Mouse (Mus musculus) embryonic stem cell, embryonic (primary cell): ENCODE data around the gene Csnk1g2.

Experiments used
- CTCF ChIA-PET, 4 experiments: fragments of 300-600 bp in 2 of 4; fragments of 350-600 bp in 2 of 4; sonication (Branson Sonifier 250); formaldehyde crosslinking; loops; one replicate each; lab custom pipeline; 2022; ENCODE audit warnings: inconsistent platforms in 2 of 4; lab: Charles Lee
- POLR2A ChIA-PET, 4 experiments: fragments of 300-600 bp in 2 of 4; fragments of 350-600 bp in 2 of 4; sonication (Branson Sonifier 250); formaldehyde crosslinking; loops; one replicate each; lab custom pipeline; 2022; ENCODE audit warnings: antibody characterized with exemption in 4 of 4, inconsistent platforms in 1 of 4; lab: Charles Lee

The Csnk1g2 gene

DNA sequence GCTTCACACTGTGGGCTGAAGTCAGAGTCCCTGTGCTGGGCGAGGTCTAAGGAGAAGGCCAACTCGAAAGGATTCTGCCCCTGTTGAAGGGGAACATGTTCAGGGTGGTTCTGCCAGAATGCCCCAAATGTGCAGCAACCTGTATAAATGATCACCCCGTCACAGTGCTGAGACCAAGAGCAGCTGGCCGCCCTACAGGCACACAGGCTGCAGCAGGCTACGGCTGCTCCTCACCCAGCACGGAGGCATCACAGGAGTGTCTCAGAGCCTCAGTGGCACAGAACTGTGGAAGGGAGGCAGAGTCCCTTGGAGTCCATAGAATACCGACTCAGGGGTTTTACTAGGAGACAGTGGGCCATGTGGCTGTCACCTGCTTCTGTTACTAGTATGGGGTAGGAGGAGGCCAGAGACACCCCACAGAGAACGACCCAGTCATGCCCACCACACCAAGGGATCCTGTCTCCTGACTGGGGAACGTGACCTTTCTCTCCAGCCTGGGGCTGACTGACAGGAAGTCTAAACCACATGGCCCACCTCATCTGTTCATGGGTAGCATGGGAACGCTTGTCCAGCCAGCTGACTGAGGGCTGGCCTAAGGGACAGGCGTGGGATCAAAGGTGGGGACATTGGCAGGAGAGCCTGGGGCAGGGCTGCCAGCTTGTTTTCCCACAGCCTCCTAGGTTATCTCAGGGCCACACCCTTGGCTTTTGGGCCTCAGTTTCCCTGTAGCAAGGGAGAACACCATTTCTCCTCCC, 49.5 kb downstream of the Csnk1g2 start:
- CTCF ChIA-PET: interaction anchor here in 1 of 4 experiments (1.3 kb wide), 1 partner anchor 94 kb away, joined by 5 read pairs; no protein-coding TSS in a partner anchor

GRCm38 (mm10) chr10:80673690-80674089, 51.1 kb downstream of the Csnk1g2 start:
- POLR2A ChIA-PET: interaction anchor here in 3 of 4 experiments (0.7 to 15.6 kb wide), 31 partner anchors 11 to 372 kb away, joined by 3 to 944 read pairs (median 19); partner anchors contain the start of genes Btbd2 (in 3 of the 3), Abhd17a (in 2 of the 3), Ap3d1 (in 2 of the 3) and Atp8b3 (in 2 of the 3)
- CTCF ChIA-PET: interaction anchor here in 3 of 4 experiments (0.6 to 1.6 kb wide), 6 partner anchors 11 to 187 kb away, joined by 3 to 7 read pairs (median 3); no protein-coding TSS in a partner anchor

More for the DNA sequence above, 49.5 kb downstream of the Csnk1g2 start:
- POLR2A ChIA-PET: interaction anchor here in 3 of 4 experiments (0.6 to 15.6 kb wide), 21 partner anchors 12 to 524 kb away, joined by 3 to 944 read pairs (median 84); partner anchors contain the start of genes Btbd2 (in 3 of the 3), Abhd17a (in 1 of the 3), Adat3 (in 1 of the 3) and Csnk1g2 (in 1 of the 3)

GRCm38 (mm10) chr10:80674161-80674711, 51.6 kb downstream of the Csnk1g2 start:
- CTCF ChIA-PET: interaction anchor here in 3 of 4 experiments (0.7 to 5.1 kb wide), 6 partner anchors 13 to 188 kb away, joined by 3 to 74 read pairs (median 5); partner anchors contain the start of gene Btbd2 (in 1 of the 3)
- POLR2A ChIA-PET: interaction anchor here in 3 of 4 experiments (0.6 to 15.6 kb wide), 58 partner anchors 10 to 372 kb away, joined by 3 to 944 read pairs (median 23); partner anchors contain the start of genes Ap3d1 (in 3 of the 3), Btbd2 (in 3 of the 3), Abhd17a (in 2 of the 3) and Csnk1g2 (in 2 of the 3)

- ChIA-PET CTCF (interaction anchor here (0.6 to 5.1 kb wide), 12 partner anchors 9 to 288 kb away, joined by 3 to 74 read pairs (median 4); partner anchors contain the start of genes Ap3d1 (in 1 of the 4) and Btbd2 (in 1 of the 4)), POLR2A (interaction anchor here (0.5 to 15.6 kb wide), 133 partner anchors 9 to 672 kb away, joined by 3 to 944 read pairs (median 11); partner anchors contain the start of genes Csnk1g2 (in 4 of the 4), Abhd17a (in 3 of the 4), Adat3 (in 3 of the 4) and Btbd2 (in 3 of the 4))
Measured at GRCm38 (mm10) chr10:80674851-80675404, 52.3 kb downstream of the Csnk1g2 start.

DNA sequence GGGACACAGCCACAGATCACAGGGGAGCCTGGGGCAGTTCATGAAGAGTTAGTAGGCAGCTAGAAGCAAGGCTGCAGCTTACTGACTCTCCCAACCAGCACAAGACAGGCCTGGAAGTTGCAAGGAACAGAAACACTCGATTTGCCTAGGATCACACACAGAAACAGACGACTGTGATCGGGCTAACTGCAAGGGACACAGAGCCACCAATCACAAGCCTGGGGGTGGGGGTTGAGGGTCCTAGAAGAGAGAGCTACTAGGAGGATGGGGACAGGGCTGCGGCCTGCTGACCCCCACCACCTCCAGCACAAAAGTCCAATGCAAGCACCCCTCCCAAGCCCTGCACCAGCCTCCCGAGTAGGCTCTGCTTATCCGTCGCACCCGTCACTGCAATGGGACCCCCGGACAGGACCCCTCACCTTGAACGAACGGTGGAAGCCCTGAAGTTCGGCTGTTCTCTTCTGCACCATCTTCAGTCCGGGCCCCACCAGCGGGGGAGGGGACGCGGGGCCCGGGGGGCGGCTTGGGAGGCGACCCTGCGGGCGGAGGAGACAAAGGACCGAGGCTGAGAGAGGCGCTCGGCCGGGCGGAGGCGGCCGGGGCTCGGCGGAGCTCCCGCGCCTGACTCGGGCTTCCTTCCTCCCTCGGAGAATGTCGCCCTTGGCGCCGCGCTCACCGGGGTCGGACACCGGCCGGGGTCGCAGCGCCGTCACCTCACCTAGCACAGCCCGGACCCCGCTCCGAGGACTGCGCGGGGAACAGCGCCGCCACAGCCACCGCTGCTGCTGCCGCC, 53.0 kb downstream of the Csnk1g2 start:
- ChIA-PET POLR2A (interaction anchor here (0.5 to 15.6 kb wide), 299 partner anchors 9 to 1062 kb away, joined by 3 to 944 read pairs (median 6); partner anchors contain the start of genes Csnk1g2 (in 4 of the 4), Izumo4 (in 4 of the 4), Abhd17a (in 3 of the 4) and Adat3 (in 3 of the 4)), CTCF (interaction anchor here (0.5 to 5.1 kb wide), 44 partner anchors 8 to 827 kb away, joined by 3 to 74 read pairs (median 4); partner anchors contain the start of genes Abhd17a (in 1 of the 4), Ap3d1 (in 1 of the 4), Atp8b3 (in 1 of the 4) and Btbd2 (in 1 of the 4))

DNA sequence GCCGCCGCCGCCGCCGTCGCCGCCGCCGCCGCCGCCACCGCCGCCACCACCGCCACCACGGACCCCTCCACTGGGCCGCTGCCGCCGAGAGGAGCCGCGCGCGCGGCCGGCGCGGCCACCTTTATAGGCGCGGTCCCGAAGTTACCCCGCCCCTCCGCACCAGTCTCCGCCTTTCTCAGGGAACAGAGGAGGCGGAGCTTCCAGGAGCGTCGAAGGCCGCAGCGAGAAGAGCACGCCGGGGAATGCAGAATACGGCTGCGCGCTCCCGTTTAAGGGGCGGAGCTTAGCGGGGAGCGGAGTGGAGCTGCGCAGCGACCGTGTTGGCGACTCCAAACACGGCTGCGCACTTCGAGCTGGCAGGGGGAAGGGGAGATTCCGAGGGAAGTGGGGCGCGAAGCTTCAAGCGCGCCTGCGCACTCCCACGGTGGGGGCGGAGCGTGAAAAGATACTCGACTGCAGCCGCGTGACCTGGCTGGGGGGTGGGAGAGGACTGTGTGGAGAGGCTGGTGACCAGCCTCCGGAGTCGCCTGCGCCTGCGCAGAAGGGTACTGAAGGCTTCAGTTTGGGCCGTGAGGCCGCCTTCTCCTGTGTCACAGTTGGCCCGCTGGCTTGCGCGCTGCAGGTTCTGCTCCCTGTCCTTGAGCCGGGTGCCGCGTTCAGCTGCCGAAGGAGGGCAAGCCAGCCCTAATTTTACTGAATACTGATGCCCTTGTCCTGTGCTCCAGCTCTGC, 53.7 kb downstream of the Csnk1g2 start:
- CTCF ChIA-PET: interaction anchor here (0.5 to 5.1 kb wide), 46 partner anchors 11 to 909 kb away, joined by 3 to 74 read pairs (median 4); partner anchors contain the start of genes Csnk1g2 (in 2 of the 4), Abhd17a (in 1 of the 4), Atp8b3 (in 1 of the 4) and Btbd2 (in 1 of the 4)
- POLR2A ChIA-PET: interaction anchor here (0.5 to 15.6 kb wide), 382 partner anchors 8 to 1063 kb away, joined by 3 to 944 read pairs (median 5); partner anchors contain the start of genes Csnk1g2 (in 4 of the 4), Izumo4 (in 4 of the 4), Abhd17a (in 3 of the 4) and Adat3 (in 3 of the 4)

GRCm38 (mm10) chr10:80677128-80677875, 54.7 kb downstream of the Csnk1g2 start:
- CTCF ChIA-PET: interaction anchor here (0.8 to 5.1 kb wide), 32 partner anchors 10 to 204 kb away, joined by 3 to 74 read pairs (median 5); partner anchors contain the start of genes Abhd17a (in 1 of the 4), Atp8b3 (in 1 of the 4), Btbd2 (in 1 of the 4) and Csnk1g2 (in 1 of the 4)
- POLR2A ChIA-PET: interaction anchor here (0.5 to 15.6 kb wide), 175 partner anchors 7 to 879 kb away, joined by 3 to 944 read pairs (median 9); partner anchors contain the start of genes Abhd17a (in 3 of the 4), Ap3d1 (in 3 of the 4), Atp8b3 (in 3 of the 4) and Csnk1g2 (in 3 of the 4)

DNA sequence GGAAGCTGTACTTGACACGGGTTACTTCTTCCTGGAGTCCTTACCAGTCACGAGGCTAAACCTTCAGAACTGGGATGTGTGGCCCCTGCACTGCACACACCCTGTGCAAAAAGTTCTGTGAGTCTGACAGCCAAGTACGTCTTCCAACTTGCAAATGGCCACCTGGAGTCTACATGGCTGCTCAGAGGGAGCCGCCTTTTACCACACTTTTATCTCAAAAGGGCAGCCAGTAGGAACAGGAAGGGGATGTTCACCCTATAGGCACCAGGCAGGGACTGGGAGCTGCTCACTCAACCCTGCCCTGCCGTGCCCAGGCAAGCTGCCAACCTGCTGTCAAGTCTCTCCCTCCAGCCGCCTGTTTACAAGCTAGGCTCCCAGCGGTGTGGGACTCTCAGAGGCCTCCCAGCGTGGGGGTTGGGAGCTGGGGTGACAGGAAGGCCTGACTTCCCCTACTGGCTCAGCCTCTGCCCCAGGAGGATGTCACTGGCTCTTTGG, 55.4 kb downstream of the Csnk1g2 start, which contains the start of gene Mknk2:
Mknk2 (minus strand) TSS at position 171 of the 495 bp plus-strand sequence.
- CTCF ChIA-PET: interaction anchor here (0.9 to 5.1 kb wide), 20 partner anchors 9 to 337 kb away, joined by 3 to 74 read pairs (median 5); partner anchors contain the start of gene Btbd2 (in 1 of the 4)
- POLR2A ChIA-PET: interaction anchor here (0.6 to 15.6 kb wide), 73 partner anchors 8 to 284 kb away, joined by 3 to 944 read pairs (median 12); partner anchors contain the start of genes Csnk1g2 (in 3 of the 4), Abhd17a (in 2 of the 4), Ap3d1 (in 2 of the 4) and Atp8b3 (in 2 of the 4)

GRCm38 (mm10) chr10:80678601-80679377, 56.2 kb downstream of the Csnk1g2 start:
- POLR2A ChIA-PET: interaction anchor here (0.6 to 15.6 kb wide), 64 partner anchors 9 to 421 kb away, joined by 3 to 944 read pairs (median 8); partner anchors contain the start of genes Csnk1g2 (in 3 of the 4), Abhd17a (in 2 of the 4), Ap3d1 (in 2 of the 4) and Btbd2 (in 2 of the 4)
- CTCF ChIA-PET: interaction anchor here (0.5 to 5.1 kb wide), 25 partner anchors 8 to 338 kb away, joined by 3 to 74 read pairs (median 4); partner anchors contain the start of genes Btbd2 (in 1 of the 4) and Rexo1 (in 1 of the 4)

DNA sequence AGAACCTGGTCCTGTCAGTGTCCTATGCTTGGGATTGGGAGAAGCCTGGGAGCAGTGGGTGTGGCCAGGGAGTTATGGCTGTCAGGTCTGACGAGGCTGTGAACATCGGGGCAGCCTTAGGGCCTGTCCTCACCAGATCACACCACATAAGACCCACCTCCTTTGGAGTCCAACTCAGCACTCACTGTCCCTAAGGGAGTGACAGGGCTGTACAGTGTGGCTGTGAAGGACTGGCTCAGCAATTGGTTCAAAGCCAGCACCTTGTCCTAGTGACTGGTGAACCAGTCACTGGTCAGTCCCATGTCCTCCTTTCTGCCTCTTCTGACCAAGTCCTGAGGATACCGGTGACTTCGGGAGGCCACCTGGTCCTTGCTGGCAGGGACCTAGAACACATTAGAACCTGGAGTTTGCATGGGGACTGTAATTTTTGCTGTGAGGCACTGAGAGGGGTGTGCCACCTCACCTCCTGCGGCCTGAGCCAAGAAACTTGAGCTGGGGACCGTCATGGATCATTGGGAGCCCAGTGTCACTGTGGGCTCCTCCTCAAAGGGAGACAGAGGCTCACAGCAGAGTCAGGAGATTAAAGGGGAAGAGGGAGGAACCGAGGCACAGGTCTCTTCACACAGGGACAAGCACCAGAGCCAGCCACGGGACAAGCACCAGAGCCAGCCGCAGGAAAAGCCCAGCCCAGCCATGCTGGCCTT, 57.1 kb downstream of the Csnk1g2 start:
- ChIA-PET POLR2A (interaction anchor here in 3 of 4 experiments (0.6 to 15.6 kb wide), 26 partner anchors 11 to 151 kb away, joined by 3 to 944 read pairs (median 7); partner anchors contain the start of genes Btbd2 (in 2 of the 3), Abhd17a (in 1 of the 3), Adat3 (in 1 of the 3) and Csnk1g2 (in 1 of the 3)), CTCF (interaction anchor here (0.9 to 2.5 kb wide), 6 partner anchors 8 to 202 kb away, joined by 3 to 15 read pairs (median 6); no protein-coding TSS in a partner anchor)

DNA sequence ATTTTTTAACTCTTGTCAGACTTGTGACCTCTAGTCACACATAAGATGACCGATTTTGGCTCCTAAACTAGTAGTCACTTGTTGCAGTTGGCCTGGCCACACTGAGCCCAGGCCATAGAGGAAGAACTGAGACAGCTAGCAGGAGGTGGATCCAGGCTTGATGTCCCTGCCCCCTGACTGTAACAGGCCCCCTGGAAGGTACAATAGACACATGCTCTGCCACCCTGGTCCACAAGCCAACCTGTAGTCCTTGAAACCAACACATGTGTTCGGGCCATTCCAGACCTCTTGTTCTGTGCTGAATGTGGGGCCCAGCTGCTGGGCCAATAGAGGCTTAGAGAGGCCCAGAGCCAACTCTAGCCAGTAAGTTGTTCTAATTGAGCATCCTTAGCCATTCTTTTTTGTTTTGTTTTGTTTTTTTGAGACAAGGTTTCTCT, 57.6 kb downstream of the Csnk1g2 start:
- ChIA-PET CTCF (interaction anchor here in 1 of 4 experiments (1.5 kb wide), 1 partner anchor 102 kb away, joined by 4 read pairs; no protein-coding TSS in a partner anchor), POLR2A (interaction anchor here in 3 of 4 experiments (0.6 to 6.3 kb wide), 15 partner anchors 11 to 119 kb away, joined by 3 to 200 read pairs (median 3); partner anchors contain the start of genes Izumo4 (in 1 of the 3), Klf16 (in 1 of the 3) and Rexo1 (in 1 of the 3))

GRCm38 (mm10) chr10:80682003-80682402, 59.4 kb downstream of the Csnk1g2 start:
- ChIA-PET CTCF (interaction anchor here in 2 of 4 experiments (0.9 to 1.1 kb wide), 2 partner anchors 103 to 175 kb away, joined by 7 read pairs; no protein-coding TSS in a partner anchor), POLR2A (interaction anchor here in 1 of 4 experiments (1.0 to 2.1 kb wide), 3 partner anchors 13 to 104 kb away, joined by 3 to 6 read pairs (median 6); no protein-coding TSS in a partner anchor)
